In genomic region chr1:90574845-90575244, GRCm38 (mm10) we compare ENCODE assay signal across 19 mouse cellular contexts.
"Had no signal": no experiment of that assay in that cellular context is flagged by ENCODE, and none has a peak within 500 bp of the region (broad histone marks: within the 10 kb centered on the region; RNA-seq: fewer than 3 reads in every experiment).

No protein-coding gene starts in this region.

- H3K4me1 ChIP-seq: limb, embryonic 10.5 days; limb, embryonic 13.5 days; liver, embryonic 12.5 days; liver, embryonic 15.5 days; lung, embryonic 15.5 days; megakaryocyte, embryonic 14.5 days had no signal

- H3K9me3 ChIP-seq: limb, embryonic 10.5 days; limb, embryonic 13.5 days; liver, embryonic 12.5 days; liver, embryonic 15.5 days; lung, embryonic 15.5 days; midbrain, embryonic 12.5 days had no signal

- H3K36me3 ChIP-seq: limb, embryonic 10.5 days; limb, embryonic 13.5 days; liver, embryonic 12.5 days; liver, embryonic 15.5 days; lung, embryonic 15.5 days; midbrain, embryonic 12.5 days had no signal

- DNase-seq: kidney, adult 2 months; kidney, postnatal 25 days; layer of hippocampus, adult 9-11 months; liver; lung, adult 18-20 months; lung, postnatal 10 days; lung, postnatal 36 days; thymus, adult 18-20 months; thymus, postnatal 36 days had no signal

- H3K27ac ChIP-seq: kidney, postnatal 0 days; layer of hippocampus, adult 2 months; limb, embryonic 10.5 days; limb, embryonic 13.5 days; liver, embryonic 12.5 days; liver, embryonic 15.5 days; lung, embryonic 15.5 days; midbrain, embryonic 12.5 days had no signal

- H3K9ac ChIP-seq: limb, embryonic 13.5 days; liver, embryonic 12.5 days; liver, embryonic 15.5 days; lung, embryonic 15.5 days; midbrain, embryonic 12.5 days had no signal

- H3K4me2 ChIP-seq: limb, embryonic 13.5 days; liver, embryonic 12.5 days; liver, embryonic 15.5 days; lung, embryonic 15.5 days; midbrain, embryonic 12.5 days had no signal

- ATAC-seq: intestine, postnatal 0 days; liver, embryonic 12.5 days had no signal

- H3K27me3 ChIP-seq: limb, embryonic 13.5 days; liver, embryonic 12.5 days; liver, embryonic 15.5 days had no signal

- H3K4me3 ChIP-seq: layer of hippocampus, adult 2 months; limb, embryonic 10.5 days; limb, embryonic 13.5 days; liver, embryonic 12.5 days; liver, embryonic 15.5 days; lung, embryonic 15.5 days; megakaryocyte, embryonic 14.5 days; midbrain, embryonic 12.5 days had no signal
